Mouse (Mus musculus): ENCODE results near the gene Jund. TPM values are rescaled to one million over a fixed set of nuclear protein-coding genes. Genes with fewer than 3 reads are reported as not detected.

Gene Jund
- polyA plus RNA-seq, 1 experiment from 2014 or later: 109 TPM

- Histone ChIP-seq H3K9me3 (ENCODE audit: low read length) (no peaks in the 10 kb centered on the region), H3K4me2 (replicated peaks; ENCODE audit: low read depth, low read length) (no peak overlapping the region), H3K36me3 (ENCODE audit: insufficient read depth, low read length) (no peaks in the 10 kb centered on the region), H3K27me3 (replicated peaks; ENCODE audit: insufficient read depth, low read length) (no peaks in the 10 kb centered on the region), H3K9ac (replicated peaks; ENCODE audit: low read depth) (no peak overlapping the region), H3K4me3 (ENCODE audit: low read depth, low read length) (no peak overlapping the region), H3K27ac (ENCODE audit: low read length) (no peak overlapping the region), H3K4me1 (ENCODE audit: insufficient read depth, low read depth, low read length) (peaks cover 7% of the 10 kb centered on the region; the same call in 1 of the 2 replicates)
- no peak for DNase-seq (ENCODE audit: low spot score)
- no peak for TF ChIP-seq CTCF (IDR thresholded peaks at IDR 0.05)
- ATAC-seq: no peak
- WGBS: 35% methylated on average over 4 of the region's 4 CpGs
Measured at GRCm38 (mm10) chr8:70663691-70664090, 35.1 kb upstream of the Jund start.

DNA sequence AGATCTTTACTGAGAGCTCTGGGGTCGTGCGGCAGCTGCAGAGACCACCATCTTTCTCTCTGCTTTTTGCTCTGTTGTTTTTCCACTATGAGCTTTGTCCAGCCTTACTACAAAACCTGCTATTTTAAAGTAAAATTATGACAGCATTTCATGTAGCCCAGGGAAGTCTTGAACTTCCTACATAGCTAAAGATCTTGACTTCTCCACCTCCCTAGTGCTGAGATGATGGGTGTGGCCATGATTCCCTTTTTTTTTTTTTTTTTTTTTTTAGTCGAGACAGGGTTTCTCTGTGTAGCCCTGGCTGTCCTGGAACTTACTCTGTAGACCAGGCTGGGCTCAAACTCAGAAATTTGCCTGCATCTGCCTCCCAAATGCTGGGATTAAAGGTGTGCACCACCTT, 34.1 kb upstream of the Jund start:
- no peak overlapping the region for H3K4me2 ChIP-seq (replicated peaks; ENCODE audit: low read depth, low read length)
- 0 out of 2 replicates have a peak, but pooled peaks cover 2% of the 10 kb centered on the region for H3K4me1 ChIP-seq (ENCODE audit: insufficient read depth, low read depth, low read length)
- no peak overlapping the region for H3K4me3 ChIP-seq (ENCODE audit: low read depth, low read length)
- 73% methylated on average over 3 of the region's 3 CpGs for WGBS
- no peaks in the 10 kb centered on the region for H3K36me3 ChIP-seq (ENCODE audit: insufficient read depth, low read length)
- no peaks in the 10 kb centered on the region for H3K9me3 ChIP-seq (ENCODE audit: low read length)
- no peak for TF ChIP-seq EP300 (IDR thresholded peaks at IDR 0.05)
- no peak for TF ChIP-seq CTCF (IDR thresholded peaks at IDR 0.05)
- ATAC-seq (no peak), DNase-seq (ENCODE audit: low spot score) (no peak)
- H3K9ac ChIP-seq (replicated peaks; ENCODE audit: low read depth): no peak overlapping the region
- H3K27ac ChIP-seq (ENCODE audit: low read length): no peak overlapping the region
- H3K27me3 ChIP-seq (replicated peaks; ENCODE audit: insufficient read depth, low read length): no peaks in the 10 kb centered on the region

DNA sequence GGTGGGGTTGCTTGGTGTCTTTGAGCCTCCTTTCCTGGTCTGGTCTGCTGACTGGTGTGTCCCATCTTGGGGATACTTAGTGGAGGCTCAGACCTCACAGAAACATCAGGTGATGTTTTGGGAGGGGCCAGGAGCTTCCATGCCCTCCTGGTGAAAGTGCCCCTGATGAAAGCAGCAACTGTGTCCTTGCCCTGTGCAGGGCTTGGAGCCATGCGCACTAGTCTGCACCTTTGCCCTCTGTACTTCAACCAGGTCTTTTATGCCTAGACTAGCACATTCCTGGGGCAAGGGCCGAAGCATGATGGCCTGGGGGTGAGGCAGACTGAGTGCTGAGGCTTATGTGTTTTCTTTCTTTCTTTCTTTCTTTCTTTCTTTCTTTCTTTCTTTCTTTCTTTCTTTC, 33.1 kb upstream of the Jund start:
- Histone ChIP-seq H3K9me3 (ENCODE audit: low read length) (no peaks in the 10 kb centered on the region), H3K36me3 (ENCODE audit: insufficient read depth, low read length) (no peaks in the 10 kb centered on the region), H3K4me1 (ENCODE audit: insufficient read depth, low read depth, low read length) (no peaks in the 10 kb centered on the region), H3K27ac (ENCODE audit: low read length) (no peak overlapping the region), H3K27me3 (replicated peaks; ENCODE audit: insufficient read depth, low read length) (no peaks in the 10 kb centered on the region), H3K9ac (replicated peaks; ENCODE audit: low read depth) (no peak overlapping the region), H3K4me3 (ENCODE audit: low read depth, low read length) (no peak overlapping the region), H3K4me2 (replicated peaks; ENCODE audit: low read depth, low read length) (no peak overlapping the region)
- DNase-seq (ENCODE audit: low spot score): no peak
- WGBS: 50% methylated on average over 2 of the region's 2 CpGs
- ATAC-seq: no peak
- TF ChIP-seq EP300 (IDR thresholded peaks at IDR 0.05): no peak
- TF ChIP-seq CTCF (IDR thresholded peaks at IDR 0.05): no peak

- H3K27ac ChIP-seq (ENCODE audit: low read length): no peak overlapping the region
- no peak overlapping the region for H3K4me2 ChIP-seq (replicated peaks; ENCODE audit: low read depth, low read length)
- H3K36me3 ChIP-seq (ENCODE audit: insufficient read depth, low read length): no peaks in the 10 kb centered on the region
- H3K27me3 ChIP-seq (replicated peaks; ENCODE audit: insufficient read depth, low read length): no peaks in the 10 kb centered on the region
- H3K4me3 ChIP-seq (ENCODE audit: low read depth, low read length): no peak overlapping the region
- ATAC-seq (peak; percentile 75), DNase-seq (ENCODE audit: low spot score) (peak; percentile 53)
- TF ChIP-seq CTCF (IDR thresholded peaks at IDR 0.05) (no peak), EP300 (IDR thresholded peaks at IDR 0.05) (no peak)
- 41% methylated on average over 5 of the region's 5 CpGs for WGBS
- no peaks in the 10 kb centered on the region for H3K9me3 ChIP-seq (ENCODE audit: low read length)
- H3K4me1 ChIP-seq (ENCODE audit: insufficient read depth, low read depth, low read length): no peaks in the 10 kb centered on the region
- H3K9ac ChIP-seq (replicated peaks; ENCODE audit: low read depth): no peak overlapping the region
Measured at GRCm38 (mm10) chr8:70667071-70667470, 31.7 kb upstream of the Jund start.

GRCm38 (mm10) chr8:70671615-70672324, 27.0 kb upstream of the Jund start:
- Histone ChIP-seq H3K9me3 (ENCODE audit: low read length) (no peaks in the 10 kb centered on the region), H3K27ac (ENCODE audit: low read length) (0 out of 2 replicates have a peak overlapping the region, but pooled peaks have one; percentile 80), H3K4me2 (replicated peaks; ENCODE audit: low read depth, low read length) (no peak overlapping the region), H3K4me3 (ENCODE audit: low read depth, low read length) (no peak overlapping the region), H3K9ac (replicated peaks; ENCODE audit: low read depth) (no peak overlapping the region), H3K36me3 (ENCODE audit: insufficient read depth, low read length) (no peaks in the 10 kb centered on the region), H3K4me1 (ENCODE audit: insufficient read depth, low read depth, low read length) (peaks cover 20% of the 10 kb centered on the region), H3K27me3 (replicated peaks; ENCODE audit: insufficient read depth, low read length) (no peaks in the 10 kb centered on the region)
- ATAC-seq: no peak
- peak; percentile 56 for DNase-seq (ENCODE audit: low spot score)
- 63% methylated on average over 10 of the region's 10 CpGs for WGBS
- TF ChIP-seq CTCF (IDR thresholded peaks at IDR 0.05) (no peak), EP300 (IDR thresholded peaks at IDR 0.05) (no peak)

DNA sequence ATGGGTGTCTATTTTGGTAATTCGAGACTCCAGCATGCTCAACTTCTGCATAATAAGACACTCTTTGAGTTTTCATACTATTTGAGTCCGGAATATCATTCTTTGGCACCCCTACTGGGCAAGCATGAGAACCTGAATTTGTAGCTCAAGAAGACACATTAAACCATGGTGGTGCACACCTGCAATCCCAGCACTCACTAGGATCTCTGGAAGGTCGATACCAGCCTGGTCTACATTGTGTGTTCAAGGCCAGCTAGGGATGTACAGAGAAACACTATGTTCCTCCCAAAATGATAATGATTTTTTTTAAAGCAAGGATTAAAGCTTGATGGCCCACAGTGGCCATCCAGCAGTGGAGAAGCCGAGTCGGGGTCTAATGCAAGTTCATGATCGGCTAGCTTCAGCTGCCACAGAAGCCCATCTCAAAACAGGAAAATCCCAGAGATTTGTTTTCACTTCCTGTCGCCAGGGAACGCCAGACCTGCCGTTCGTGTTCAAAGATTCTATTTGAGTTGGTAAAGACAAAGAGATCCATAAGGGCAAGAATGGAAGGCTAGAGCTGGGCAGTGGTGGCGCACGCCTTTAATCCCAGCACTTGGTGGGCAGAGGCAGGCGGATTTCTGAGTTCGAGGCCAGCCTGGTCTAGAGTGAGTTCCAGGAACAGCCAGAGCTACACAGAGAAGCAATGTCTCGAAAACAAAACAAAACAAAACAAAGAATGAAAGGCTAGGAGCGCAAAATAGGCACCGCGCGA, 26.2 kb upstream of the Jund start:
- Histone ChIP-seq H3K36me3 (ENCODE audit: insufficient read depth, low read length) (no peaks in the 10 kb centered on the region), H3K27me3 (replicated peaks; ENCODE audit: insufficient read depth, low read length) (no peaks in the 10 kb centered on the region), H3K4me1 (ENCODE audit: insufficient read depth, low read depth, low read length) (peaks cover 20% of the 10 kb centered on the region), H3K9ac (replicated peaks; ENCODE audit: low read depth) (peak overlapping the region; percentile 41), H3K9me3 (ENCODE audit: low read length) (no peaks in the 10 kb centered on the region), H3K4me3 (ENCODE audit: low read depth, low read length) (0 out of 2 replicates have a peak overlapping the region, but pooled peaks have one; percentile 23), H3K27ac (ENCODE audit: low read length) (peak overlapping the region; percentile 80), H3K4me2 (replicated peaks; ENCODE audit: low read depth, low read length) (peak overlapping the region; percentile 52)
- ATAC-seq: no peak
- 36% methylated on average over 19 of the region's 19 CpGs for WGBS
- TF ChIP-seq EP300 (IDR thresholded peaks at IDR 0.05) (no peak), CTCF (IDR thresholded peaks at IDR 0.05) (peak; percentile 26)
- no peak for DNase-seq (ENCODE audit: low spot score)
